Mouse (Mus musculus) ES-Bruce4 (cell line): ENCODE data around the gene Ddx50.
"Not testable (repeated sequence)": the region's sequence is repeated elsewhere in the genome, so short reads cannot be mapped to it uniquely, and the experiment has no call there.

Source experiments
- CTCF ChIP-seq: IDR thresholded peaks from one replicate; pipeline ENCODE4 v1.8.1; 2011; ENCODE audit warnings: low read depth, low read length
- EP300 ChIP-seq: IDR thresholded peaks from 2 replicates; pipeline ENCODE4 v1.6.1; 2011; ENCODE audit warnings: low read depth, low read length; ENCODE audit not compliant: insufficient read depth
- POLR2A ChIP-seq: IDR thresholded peaks from one replicate; pipeline ENCODE4 v1.8.1; 2011; ENCODE audit warnings: low read length; ENCODE audit not compliant: insufficient read depth

DNA sequence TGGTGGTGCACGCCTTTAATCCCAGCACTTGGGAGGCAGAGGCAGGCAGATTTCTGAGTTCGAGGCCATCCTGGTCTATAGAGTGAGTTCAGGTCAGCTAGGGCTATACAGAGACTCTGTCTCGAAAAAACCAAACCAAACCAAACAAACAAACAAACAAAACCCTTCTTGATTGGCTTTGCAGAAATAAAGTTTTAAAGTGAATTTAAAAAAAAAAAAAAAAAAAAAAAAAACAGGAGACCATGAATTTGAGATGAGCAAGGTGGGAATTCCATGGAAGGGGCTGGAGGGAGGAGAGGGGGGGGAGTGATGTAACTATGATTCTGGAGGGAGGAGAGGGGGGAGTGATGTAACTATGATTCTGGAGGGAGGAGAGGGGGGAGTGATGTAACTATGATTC lies 51.7 kb downstream of the Ddx50 start:
- TF ChIP-seq EP300, POLR2A, CTCF: not testable (repeated sequence)
